ENCODE assay signal across 8 mouse cellular contexts in genomic region chr4:45971806-45972447, GRCm38 (mm10). TPM values are rescaled to one million over a fixed set of nuclear protein-coding genes. Genes with fewer than 3 reads are reported as not detected.
A peak's percentile ranks its signal among the peaks of the same experiment; 100 is the strongest.
DNase-seq lines count a peak whose midpoint lies in the region; ATAC-seq and TF ChIP-seq lines count a peak whose summit lies in the region.

No protein-coding gene starts in this region.

- no peaks in the 10 kb centered on the region for H3K9me3 ChIP-seq in embryonic facial prominence, embryonic 15.5 days (replicated peaks)
- H3K9me3 ChIP-seq in kidney, embryonic 14.5 days (ENCODE audit: control insufficient read depth, low read length), result no peaks in the 10 kb centered on the region

- H3K27me3 ChIP-seq in embryonic facial prominence, embryonic 15.5 days, result peaks cover 13% of the 10 kb centered on the region
- H3K27me3 ChIP-seq in kidney, embryonic 14.5 days (ENCODE audit: control insufficient read depth, insufficient read depth, low read length), result 0 out of 2 replicates have a peak, but pooled peaks cover 4% of the 10 kb centered on the region

- DNase-seq in 416B (ENCODE audit: low read depth) (peak; percentile 94), liver (peak; percentile 98)
- peak; percentile 98 for DNase-seq in heart, adult 9 months (ENCODE audit: low spot score in 2 of 2)
- DNase-seq in spleen, postnatal 4 days (ENCODE audit: low spot score in 2 of 2), result peak; percentile 97 to 99

- TF ChIP-seq POLR2A in bone marrow, adult 2 months (IDR thresholded peaks at IDR 0.05; ENCODE audit: borderline replicate concordance, control insufficient read depth, low read depth, low read length), result peak; percentile 42; the same call in 1 of the 2 replicates

- H3K27ac ChIP-seq in bone marrow, adult 2 months (ENCODE audit: control insufficient read depth, insufficient read depth, low read depth, low read length, poor library complexity), result peak overlapping the region; percentile 86
- H3K27ac ChIP-seq in embryonic facial prominence, embryonic 15.5 days (replicated peaks), result peak overlapping the region; percentile 51
- no peak overlapping the region for H3K27ac ChIP-seq in kidney, embryonic 14.5 days (ENCODE audit: low read depth, low read length)

- peaks cover 1% of the 10 kb centered on the region for H3K4me1 ChIP-seq in bone marrow, adult 2 months (ENCODE audit: control insufficient read depth, insufficient read depth, low read length)
- peaks cover 8% of the 10 kb centered on the region; the same call in 1 of the 2 replicates for H3K4me1 ChIP-seq in embryonic facial prominence, embryonic 15.5 days
- H3K4me1 ChIP-seq in kidney, embryonic 14.5 days (ENCODE audit: control insufficient read depth, insufficient read depth, low read length), result peaks cover 8% of the 10 kb centered on the region

- ATAC-seq in embryonic facial prominence, embryonic 15.5 days (ENCODE audit: insufficient number of reproducible peaks, low FRiP score, low TSS enrichment, low read depth), result peak; percentile 98
- ATAC-seq in kidney, embryonic 14.5 days (ENCODE audit: low FRiP score, low TSS enrichment), result peak; percentile 99
- peak; percentile 88 for ATAC-seq in monocyte, adult 5-6 weeks (replicated peaks; ENCODE audit: insufficient number of reproducible peaks, low FRiP score, low TSS enrichment, poor library complexity, severe bottlenecking)

- peak; percentile 84 for TF ChIP-seq CTCF in bone marrow, adult 2 months (IDR thresholded peaks at IDR 0.05; ENCODE audit: control insufficient read depth, insufficient read depth, low read length)

- H3K9ac ChIP-seq in embryonic facial prominence, embryonic 15.5 days, result peak overlapping the region; percentile 64
- H3K9ac ChIP-seq in kidney, embryonic 14.5 days (ENCODE audit: low read depth, low read length), result peak overlapping the region; percentile 58

- 2% methylated on average over 51 of the region's 51 CpGs for WGBS in bone marrow, adult 2 months
- WGBS in embryonic facial prominence, embryonic 15.5 days, result 2% methylated on average over 51 of the region's 51 CpGs
- WGBS in kidney, embryonic 14.5 days, result 3% methylated on average over 51 of the region's 51 CpGs

- H3K36me3 ChIP-seq in embryonic facial prominence, embryonic 15.5 days, result no peaks in the 10 kb centered on the region
- H3K36me3 ChIP-seq in kidney, embryonic 14.5 days (ENCODE audit: control insufficient read depth, insufficient read depth, low read length), result no peaks in the 10 kb centered on the region

- peak overlapping the region; percentile 94 for H3K4me2 ChIP-seq in embryonic facial prominence, embryonic 15.5 days (replicated peaks)
- H3K4me2 ChIP-seq in kidney, embryonic 14.5 days (replicated peaks; ENCODE audit: low read depth, low read length), result peak overlapping the region; percentile 81

- H3K4me3 ChIP-seq in bone marrow, adult 2 months (replicated peaks; ENCODE audit: control insufficient read depth, low read depth, low read length), result peak overlapping the region; percentile 89
- peak overlapping the region; percentile 85 for H3K4me3 ChIP-seq in embryonic facial prominence, embryonic 15.5 days (replicated peaks)
- H3K4me3 ChIP-seq in kidney, embryonic 14.5 days (ENCODE audit: low read length), result peak overlapping the region; percentile 56

RNA-seq across cellular contexts. Expression of gene Tdrd7, which starts 6.8 kb away (rescaled TPM):
- 8.6 and 15.2 TPM in 2 replicates for polyA plus RNA-seq in bone marrow, adult 2 months (2011; ENCODE audit: insufficient read depth, insufficient read length, low replicate concordance, missing spikeins)
- 13.2 and 15.5 TPM in 2 replicates for polyA plus RNA-seq in embryonic facial prominence, embryonic 15.5 days (2015; fragmentation: Nextera tagmentation; extraction: Ambion mirVana)
- polyA plus RNA-seq in kidney, embryonic 14.5 days (2014; fragmentation: Nextera tagmentation; extraction: Ambion mirVana), result 8.8 and 19.0 TPM in 2 replicates
- total RNA-seq in monocyte, adult 5-6 weeks (2017), result 34.6 to 58.1 TPM (median 48.0 TPM) in 3 replicates
